Mouse (Mus musculus) hindbrain, postnatal 0 days (tissue): Measurements from ENCODE around the gene Eml3. TPM values are rescaled to one million over a fixed set of nuclear protein-coding genes. Genes with fewer than 3 reads are reported as not detected.
A peak's percentile ranks its signal among the peaks of the same experiment; 100 is the strongest.

Source experiments
- ATAC-seq: fragments of 200-750 bp; cut with Nextera tagmentation; 2 replicates; pipeline ENCODE4 v1.8.0; 2017; ENCODE audit warnings: mild to moderate bottlenecking, moderate TSS enrichment, moderate library complexity
- DNase-seq: peaks from one replicate; pipeline ENCODE4 v3.0.0-alpha.2; 2015; ENCODE audit warnings: low spot score
- H3K27ac ChIP-seq: fragments of 300-500 bp; sonication (generic); 2 replicates; pipeline ENCODE4 v1.5.1; 2014; ENCODE audit warnings: mild to moderate bottlenecking
- H3K27me3 ChIP-seq: fragments of 300-500 bp; sonication (generic); 2 replicates; pipeline ENCODE4 v1.6.1; 2014; ENCODE audit warnings: low read length, mixed read lengths; ENCODE audit not compliant: insufficient read depth
- H3K36me3 ChIP-seq: fragments of 300-500 bp; sonication (generic); 2 replicates; pipeline ENCODE4 v1.6.1; 2014; ENCODE audit warnings: low read length, mixed read lengths; ENCODE audit not compliant: insufficient read depth
- H3K4me1 ChIP-seq: fragments of 300-500 bp; sonication (generic); 2 replicates; pipeline ENCODE4 v1.6.1; 2014; ENCODE audit warnings: antibody characterized with exemption, low read length, mixed read lengths; ENCODE audit not compliant: insufficient read depth
- H3K4me2 ChIP-seq: fragments of 300-500 bp; sonication (generic); 2 replicates; pipeline ENCODE4 v1.6.1; 2014; ENCODE audit warnings: low read depth, mild to moderate bottlenecking, low read length, moderate library complexity, mixed read lengths
- H3K4me3 ChIP-seq: fragments of 300-500 bp; sonication (generic); 2 replicates; pipeline ENCODE4 v1.5.1; 2014; ENCODE audit warnings: low read length
- H3K9ac ChIP-seq: fragments of 300-500 bp; sonication (generic); replicated peaks from 2 replicates; pipeline ENCODE4 v1.6.1; 2014; ENCODE audit warnings: mild to moderate bottlenecking, low read length, moderate library complexity, mixed read lengths
- H3K9me3 ChIP-seq: fragments of 300-500 bp; sonication (generic); 2 replicates; pipeline ENCODE4 v1.6.1; 2016; ENCODE audit warnings: low read length, mixed read lengths
- CTCF ChIP-seq: IDR thresholded peaks from 2 replicates; pipeline ENCODE4 v1.5.1; 2016; ENCODE audit warnings: antibody characterized with exemption, control low read depth, low read depth
- WGBS: fragments of 180-500 bp; shearing (Covaris S2); extraction: QIAGEN DNeasy Blood & Tissue Kit; methylation state at CpG from one replicate; pipeline ENCODE4 v1.1.7; 2014; 5-methylcytosine and 5-hydroxymethylcytosine counted together
- polyA plus RNA-seq: library from polyadenylated mRNA; unstranded; fragments of >200 nt; fragmentation: Nextera tagmentation; extraction: Ambion mirVana; gene quantifications from 2 replicates; pipeline ENCODE4 v1.2.1, GENCODE M21; 2015
- total RNA-seq: library from RNA; depleted of rRNA; stranded (reverse); fragments of >200 nt; gene quantifications from 2 replicates; pipeline ENCODE4 v1.2.3, GENCODE M21; 2014

Eml3 gene
- total and polyA plus RNA-seq, 2 experiments from 2014 or later, result 8.6 to 11.0 TPM

DNA sequence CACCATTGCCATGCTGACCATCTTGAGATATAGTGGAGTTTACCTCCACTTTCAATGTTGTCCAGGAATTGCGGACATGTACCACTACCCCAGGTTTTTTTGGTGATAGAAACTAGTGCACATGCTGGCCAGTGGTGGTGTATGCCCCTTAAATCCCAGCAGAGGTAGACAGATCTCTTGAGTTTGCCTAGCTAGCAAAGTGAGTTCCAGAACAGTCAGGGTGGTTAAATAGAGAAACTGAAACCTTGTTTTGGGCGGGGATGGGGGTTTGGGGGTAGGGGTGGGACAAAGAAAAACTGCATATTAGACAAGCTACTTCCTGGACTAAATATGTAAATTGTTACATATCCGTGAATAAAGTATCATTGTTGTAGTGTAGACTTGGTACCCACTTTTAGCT, 10.4 kb upstream of the Eml3 start:
- H3K4me3 ChIP-seq, result no peak overlapping the region

DNA sequence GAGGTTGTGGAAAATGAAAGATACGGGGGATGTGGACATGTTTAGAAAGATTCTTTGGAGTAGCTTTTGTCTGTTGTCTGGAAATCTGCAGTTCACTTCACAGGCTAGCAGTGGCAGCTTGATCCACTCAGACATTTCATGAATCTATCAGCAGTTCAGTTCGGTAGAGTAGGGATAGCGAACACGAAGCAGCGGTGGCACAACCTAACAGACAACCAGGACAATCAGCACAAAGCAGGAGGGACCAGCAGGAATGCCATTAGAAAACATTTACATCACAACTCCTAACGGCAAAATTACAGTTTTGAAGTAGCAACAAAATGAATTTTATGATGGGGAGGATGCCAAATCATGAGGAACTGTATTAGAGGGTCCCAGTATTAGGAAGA, 9.7 kb upstream of the Eml3 start:
- DNase-seq (no peak), ATAC-seq (no peak)
- no peaks in the 10 kb centered on the region for H3K9me3 ChIP-seq
- H3K4me3 ChIP-seq, result peak overlapping the region; percentile 89; the same call in 1 of the 2 replicates
- H3K4me2 ChIP-seq, result peak overlapping the region; percentile 91
- WGBS, result 63% methylated on average over 6 of the region's 6 CpGs
- H3K36me3 ChIP-seq, result peaks cover 25% of the 10 kb centered on the region
- H3K27ac ChIP-seq, result peak overlapping the region; percentile 79
- no peaks in the 10 kb centered on the region for H3K27me3 ChIP-seq
- H3K4me1 ChIP-seq, result peaks cover 9% of the 10 kb centered on the region
- TF ChIP-seq CTCF, result no peak
- peak overlapping the region; percentile 85; the same call in 1 of the 2 replicates for H3K9ac ChIP-seq

More for the DNA sequence above, 10.4 kb upstream of the Eml3 start:
- Histone ChIP-seq H3K27ac (no peak overlapping the region), H3K9me3 (no peaks in the 10 kb centered on the region), H3K36me3 (peaks cover 31% of the 10 kb centered on the region), H3K9ac (no peak overlapping the region), H3K4me1 (peaks cover 9% of the 10 kb centered on the region), H3K4me2 (no peak overlapping the region), H3K27me3 (no peaks in the 10 kb centered on the region)
- no peak for ATAC-seq
- no peak for DNase-seq
- WGBS, result 91% methylated on average over 3 of the region's 3 CpGs
- TF ChIP-seq CTCF, result no peak

DNA sequence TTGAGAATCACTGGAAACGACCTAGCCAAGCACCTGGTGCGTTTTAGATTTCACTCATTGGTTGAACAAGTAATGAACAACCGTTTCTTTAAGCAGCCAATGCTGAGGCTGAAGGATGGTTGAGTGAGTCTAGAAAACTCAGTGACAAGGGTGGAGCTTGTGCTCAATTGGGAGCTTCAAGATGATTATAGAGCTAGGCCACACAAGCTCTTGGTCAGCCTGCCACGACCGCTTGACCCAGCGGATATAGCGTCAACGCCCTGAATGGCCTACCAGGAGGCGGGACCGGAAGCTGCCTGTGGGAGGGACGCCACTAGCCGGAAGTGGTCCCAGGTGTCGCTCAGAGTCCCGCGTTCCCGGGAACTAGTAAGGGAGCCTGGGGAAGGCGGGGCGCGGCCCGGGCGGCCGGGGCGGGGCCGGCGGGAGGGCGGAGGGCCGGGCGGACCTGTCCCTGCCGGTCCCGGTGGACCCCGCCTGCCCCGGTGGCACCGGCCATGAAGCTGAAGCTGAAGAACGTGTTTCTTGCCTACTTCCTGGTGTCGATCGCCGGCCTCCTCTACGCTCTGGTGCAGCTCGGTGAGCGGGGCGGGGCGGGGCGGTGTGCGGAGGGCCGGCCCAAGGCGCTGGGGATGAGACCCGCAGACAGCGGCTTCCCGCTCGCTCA, 9.1 kb upstream of the Eml3 start, which contains the start of gene B3gat3:
Gene B3gat3 (plus strand): TSS at position 302 of the 664 bp plus-strand sequence.
- Histone ChIP-seq H3K9me3 (no peaks in the 10 kb centered on the region), H3K4me2 (peak within 1 kb of the TSS; percentile 91), H3K4me1 (peaks cover 9% of the 10 kb centered on the region), H3K27me3 (no peaks in the 10 kb centered on the region), H3K27ac (peak within 1 kb of the TSS; percentile 79), H3K4me3 (peak within 1 kb of the TSS; percentile 89), H3K9ac (peak within 1 kb of the TSS; percentile 85), H3K36me3 (peaks cover 19% of the 10 kb centered on the region)
- no peak for TF ChIP-seq CTCF
- ATAC-seq (peak; percentile 98), DNase-seq (peak; percentile 96)
- 4% methylated on average over 31 of the region's 50 CpGs for WGBS

DNA sequence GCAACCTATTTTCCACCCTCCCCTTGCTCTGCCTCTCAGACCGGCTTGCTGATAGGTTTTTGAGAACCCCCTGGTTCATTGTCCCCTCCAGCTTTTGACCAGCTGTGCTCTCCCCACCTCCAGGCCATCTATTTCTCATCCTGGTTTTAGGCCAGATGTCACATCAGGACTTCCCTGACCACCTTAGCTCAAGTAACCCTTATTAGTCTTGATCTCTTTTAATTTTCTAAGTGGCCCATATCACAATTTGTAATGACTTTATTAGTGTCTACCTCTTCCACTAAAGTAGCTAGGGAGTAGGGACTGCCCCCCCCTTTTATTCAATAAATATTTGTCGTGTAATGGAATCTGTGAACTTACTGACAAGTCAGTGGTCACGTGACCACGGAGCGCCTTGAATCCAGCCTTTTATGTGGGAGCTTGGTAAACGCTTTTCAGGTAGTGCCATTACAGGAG, 8.5 kb upstream of the Eml3 start:
- H3K9ac ChIP-seq, result peak overlapping the region; percentile 85
- ATAC-seq, result no peak
- H3K36me3 ChIP-seq, result peaks cover 17% of the 10 kb centered on the region
- under 1% methylated on average over 6 of the region's 6 CpGs for WGBS
- peak; percentile 57 for DNase-seq
- H3K9me3 ChIP-seq, result no peaks in the 10 kb centered on the region
- no peaks in the 10 kb centered on the region for H3K27me3 ChIP-seq
- peak overlapping the region; percentile 79 for H3K27ac ChIP-seq
- peak overlapping the region; percentile 89 for H3K4me3 ChIP-seq
- H3K4me2 ChIP-seq, result peak overlapping the region; percentile 91
- peaks cover 9% of the 10 kb centered on the region for H3K4me1 ChIP-seq
- TF ChIP-seq CTCF, result no peak

DNA sequence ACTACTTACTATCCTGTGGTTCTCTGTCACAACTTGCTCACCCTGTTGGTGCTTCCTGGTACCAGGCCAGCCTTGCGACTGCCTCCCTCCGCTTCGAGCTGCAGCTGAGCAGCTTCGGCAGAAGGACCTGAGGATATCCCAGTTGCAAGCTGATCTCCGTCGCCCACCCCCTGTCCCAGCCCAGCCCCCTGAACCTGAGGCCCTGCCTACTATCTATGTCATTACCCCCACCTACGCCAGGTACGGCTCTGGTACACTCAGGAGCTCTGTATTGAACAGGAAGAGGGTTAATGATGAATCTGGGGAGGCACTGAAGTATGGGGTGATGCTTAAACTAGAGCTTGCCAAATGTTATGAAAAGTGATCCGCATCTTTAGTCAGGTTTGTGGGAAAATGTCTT, 7.6 kb upstream of the Eml3 start:
- Histone ChIP-seq H3K9ac (no peak overlapping the region), H3K27me3 (no peaks in the 10 kb centered on the region), H3K4me3 (no peak overlapping the region), H3K4me1 (peaks cover 9% of the 10 kb centered on the region), H3K9me3 (no peaks in the 10 kb centered on the region), H3K4me2 (peak overlapping the region; percentile 91), H3K36me3 (peaks cover 13% of the 10 kb centered on the region), H3K27ac (no peak overlapping the region)
- no peak for DNase-seq
- 75% methylated on average over 9 of the region's 9 CpGs for WGBS
- no peak for TF ChIP-seq CTCF
- no peak for ATAC-seq

DNA sequence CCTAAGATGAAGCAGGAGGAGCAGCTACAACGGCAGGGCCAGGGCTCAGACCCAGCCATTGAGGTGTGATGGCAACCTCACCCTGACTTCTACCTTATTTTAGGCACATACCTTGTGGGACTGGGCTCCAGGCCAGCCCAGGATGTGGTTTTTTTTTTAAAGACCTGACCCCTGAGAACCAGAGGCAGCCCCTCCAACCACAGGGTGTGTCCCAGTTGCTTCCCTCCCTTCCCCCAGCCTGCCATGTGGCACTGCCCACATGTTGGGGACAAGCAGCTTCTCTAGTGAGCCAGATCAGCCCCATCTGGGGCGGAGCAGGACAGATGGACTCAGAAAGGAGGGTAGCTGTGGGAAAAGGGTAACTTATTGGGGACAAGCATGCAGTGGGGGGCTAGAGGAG, 2.6 kb upstream of the Eml3 start:
- no peak for DNase-seq
- H3K9me3 ChIP-seq, result no peaks in the 10 kb centered on the region

More for the DNA sequence above, 2.6 kb upstream of the Eml3 start:
- Histone ChIP-seq H3K9ac (no peak overlapping the region), H3K36me3 (peaks cover 8% of the 10 kb centered on the region; the same call in 1 of the 2 replicates), H3K4me2 (no peak overlapping the region), H3K27ac (no peak overlapping the region), H3K27me3 (no peaks in the 10 kb centered on the region), H3K4me1 (no peaks in the 10 kb centered on the region; the same call in 1 of the 2 replicates), H3K4me3 (no peak overlapping the region)
- 87% methylated on average over 2 of the region's 2 CpGs for WGBS
- TF ChIP-seq CTCF, result no peak
- no peak for ATAC-seq
